Mouse (Mus musculus) gastrocnemius, postnatal 25 days (tissue): ENCODE measurements around the gene Hsf5. TPM values are rescaled to one million over a fixed set of nuclear protein-coding genes. Genes with fewer than 3 reads are reported as not detected.

ENCODE experiments used
- DNase-seq: peaks from one replicate; pipeline ENCODE4 v3.0.0; 2022
- total RNA-seq, 2 experiments: library from RNA; stranded (reverse); gene quantifications; 1 replicate in 1 of 2; 2 replicates in 1 of 2; pipeline ENCODE4 v1.2.3; 2021

The Hsf5 gene
- total RNA-seq, 2 experiments from 2014 or later: not detected

- no peak for DNase-seq
Measured at GRCm38 (mm10) chr11:87688478-87689203, 71.7 kb downstream of the Hsf5 start.

GRCm38 (mm10) chr11:87689402-87689808 lies 72.4 kb downstream of the Hsf5 start:
- DNase-seq: no peak

GRCm38 (mm10) chr11:87690054-87690740 lies 73.2 kb downstream of the Hsf5 start:
- no peak for DNase-seq

- DNase-seq: no peak
Measured at GRCm38 (mm10) chr11:87697131-87697682, 80.2 kb downstream of the Hsf5 start.

GRCm38 (mm10) chr11:87698126-87698525 lies 81.2 kb downstream of the Hsf5 start:
- DNase-seq: no peak

- no peak for DNase-seq
Measured at GRCm38 (mm10) chr11:87701108-87701507, 84.1 kb downstream of the Hsf5 start.

GRCm38 (mm10) chr11:87701877-87702620 lies 85.1 kb downstream of the Hsf5 start:
- no peak for DNase-seq

- DNase-seq: no peak
Measured at GRCm38 (mm10) chr11:87703654-87704053, 86.7 kb downstream of the Hsf5 start.

GRCm38 (mm10) chr11:87704289-87704688 lies 87.3 kb downstream of the Hsf5 start:
- DNase-seq: no peak

GRCm38 (mm10) chr11:87707570-87707969 lies 90.6 kb downstream of the Hsf5 start:
- no peak for DNase-seq

- no peak for DNase-seq
Measured at GRCm38 (mm10) chr11:87708979-87709378, 92.0 kb downstream of the Hsf5 start.

Other genes with a start within 250 kb of the Hsf5 start
- gene Rad51c, start 212.2 kb upstream of the Hsf5 start, total RNA-seq: under 1 TPM; 0.15 to 0.51 TPM
- under 1 TPM in 1 of 2 experiments, not detected in 1; 0.27 TPM for gene Tex14, start 212.1 kb upstream of the Hsf5 start, total RNA-seq
- not detected for gene Gm11492, start 50.5 kb upstream of the Hsf5 start, total RNA-seq
- gene Sept4, start 48.3 kb upstream of the Hsf5 start, total RNA-seq: 10 to 100 TPM; 10.9 to 14.7 TPM
- 10 to 100 TPM in 1 of 2 experiments, 1 to 10 TPM in 1; 9.9 to 13.0 TPM for gene Mtmr4, start 25.0 kb upstream of the Hsf5 start, total RNA-seq
- under 1 TPM in 1 of 2 experiments, not detected in 1; 0.40 TPM for gene Rnf43, start 45.6 kb downstream of the Hsf5 start, total RNA-seq
- gene Supt4a, start 120.4 kb downstream of the Hsf5 start, total RNA-seq: 10 to 100 TPM; 31.6 to 31.7 TPM
- under 1 TPM in 1 of 2 experiments, not detected in 1; 0.08 TPM for gene Tspoap1, start 143.4 kb downstream of the Hsf5 start, total RNA-seq
- gene Mpo, start 176.4 kb downstream of the Hsf5 start, total RNA-seq: not detected
- gene Lpo, start 211.1 kb downstream of the Hsf5 start, total RNA-seq: not detected
- 1 to 10 TPM; 1.2 to 1.5 TPM for gene Mks1, start 236.1 kb downstream of the Hsf5 start, total RNA-seq